Mouse (Mus musculus): ENCODE data around the gene Scgb2a2. TPM values are rescaled to one million over a fixed set of nuclear protein-coding genes. Genes with fewer than 3 reads are reported as not detected.
"Not testable (repeated sequence)": the region's sequence is repeated elsewhere in the genome, so short reads cannot be mapped to it uniquely, and the experiment has no call there.

Scgb2a2 gene
- polyA plus RNA-seq, 1 experiment from 2014 or later: not detected

- 10% methylated on average over 17 of the region's 17 CpGs for WGBS
- Histone ChIP-seq H3K9me3 (replicated peaks) (no peaks in the 10 kb centered on the region), H3K27me3 (no peaks in the 10 kb centered on the region), H3K4me2 (peak overlapping the region; percentile 66), H3K36me3 (peaks cover 26% of the 10 kb centered on the region), H3K4me3 (replicated peaks) (peak overlapping the region; percentile 80), H3K4me1 (peaks cover 23% of the 10 kb centered on the region), H3K9ac (peak overlapping the region; percentile 78), H3K27ac (peak overlapping the region; percentile 96)
- no peak for ATAC-seq (replicated peaks; ENCODE audit: low FRiP score)
Measured at GRCm38 (mm10) chr19:9898339-9899066, 51.1 kb downstream of the Scgb2a2 start.

- H3K4me1 ChIP-seq: peaks cover 23% of the 10 kb centered on the region
- peak within 1 kb of the TSS; percentile 96 for H3K27ac ChIP-seq
- peak; percentile 98 for ATAC-seq (replicated peaks; ENCODE audit: low FRiP score)
- no peaks in the 10 kb centered on the region for H3K27me3 ChIP-seq
- peak within 1 kb of the TSS; percentile 66 for H3K4me2 ChIP-seq
- peak within 1 kb of the TSS; percentile 78 for H3K9ac ChIP-seq
- peaks cover 18% of the 10 kb centered on the region for H3K36me3 ChIP-seq
- peak within 1 kb of the TSS; percentile 80 for H3K4me3 ChIP-seq (replicated peaks)
- H3K9me3 ChIP-seq (replicated peaks): no peaks in the 10 kb centered on the region
- under 1% methylated on average over 58 of the region's 58 CpGs for WGBS
Measured at GRCm38 (mm10) chr19:9899072-9899779, 51.9 kb downstream of the Scgb2a2 start, which contains the start of gene Incenp. TSS of gene Incenp (minus strand) at chr19:9899551.

- H3K4me3 ChIP-seq (replicated peaks): peak overlapping the region; percentile 80
- peak overlapping the region; percentile 30 for H3K9ac ChIP-seq
- 8% methylated on average over 10 of the region's 10 CpGs for WGBS
- peak overlapping the region; percentile 65 for H3K4me2 ChIP-seq
- H3K9me3 ChIP-seq (replicated peaks): no peaks in the 10 kb centered on the region
- peaks cover 13% of the 10 kb centered on the region for H3K36me3 ChIP-seq
- H3K27me3 ChIP-seq: no peaks in the 10 kb centered on the region
- ATAC-seq (replicated peaks; ENCODE audit: low FRiP score): peak; percentile 75
- peak overlapping the region; percentile 96 for H3K27ac ChIP-seq
- H3K4me1 ChIP-seq: peaks cover 23% of the 10 kb centered on the region
Measured at GRCm38 (mm10) chr19:9899780-9900146, 52.4 kb downstream of the Scgb2a2 start.

GRCm38 (mm10) chr19:9900696-9901095, 53.3 kb downstream of the Scgb2a2 start:
- not testable (repeated sequence) for H3K9me3 ChIP-seq (replicated peaks); ATAC-seq (replicated peaks; ENCODE audit: low FRiP score)
- H3K4me3 ChIP-seq (replicated peaks): 0 out of 2 replicates have a peak overlapping the region, but pooled peaks have one; percentile 80

More at GRCm38 (mm10) chr19:9900696-9901095, 53.3 kb downstream of the Scgb2a2 start:
- H3K36me3 ChIP-seq, H3K9ac ChIP-seq, H3K27me3 ChIP-seq, H3K27ac ChIP-seq, H3K4me2 ChIP-seq: not testable (repeated sequence)
- H3K4me1 ChIP-seq: peaks cover 23% of the 10 kb centered on the region
- 89% methylated on average over 2 of the region's 2 CpGs for WGBS

Small RNA genes lying within 50 kb of the gene (microRNA-seq; reads per million reads assigned to microRNA genes)
- not detected for gene Gm22369

Other genes starting within 250 kb of the Scgb2a2 start
- 105 and 112 TPM in 2 replicates for gene Incenp, start 52.0 kb downstream of the Scgb2a2 start, polyA plus RNA-seq (2015; fragmentation: Nextera tagmentation; extraction: Ambion mirVana)
- 1,594 and 1,598 TPM in 2 replicates for gene Fth1, start 133.0 kb downstream of the Scgb2a2 start, polyA plus RNA-seq (2015; fragmentation: Nextera tagmentation; extraction: Ambion mirVana)
- gene Best1, start 154.1 kb downstream of the Scgb2a2 start, polyA plus RNA-seq (2015; fragmentation: Nextera tagmentation; extraction: Ambion mirVana): 1.4 and 1.7 TPM in 2 replicates
- 28.0 and 34.3 TPM in 2 replicates for gene Rab3il1, start 154.1 kb downstream of the Scgb2a2 start, polyA plus RNA-seq (2015; fragmentation: Nextera tagmentation; extraction: Ambion mirVana)
- gene Fads3, start 194.0 kb downstream of the Scgb2a2 start, polyA plus RNA-seq (2015; fragmentation: Nextera tagmentation; extraction: Ambion mirVana): 21.5 and 22.3 TPM in 2 replicates